Mouse (Mus musculus): ENCODE data around the gene Adat1. TPM values are rescaled to one million over a fixed set of nuclear protein-coding genes. Genes with fewer than 3 reads are reported as not detected.

Adat1 gene
- polyA plus RNA-seq, 1 experiment: 22.3 TPM

DNA sequence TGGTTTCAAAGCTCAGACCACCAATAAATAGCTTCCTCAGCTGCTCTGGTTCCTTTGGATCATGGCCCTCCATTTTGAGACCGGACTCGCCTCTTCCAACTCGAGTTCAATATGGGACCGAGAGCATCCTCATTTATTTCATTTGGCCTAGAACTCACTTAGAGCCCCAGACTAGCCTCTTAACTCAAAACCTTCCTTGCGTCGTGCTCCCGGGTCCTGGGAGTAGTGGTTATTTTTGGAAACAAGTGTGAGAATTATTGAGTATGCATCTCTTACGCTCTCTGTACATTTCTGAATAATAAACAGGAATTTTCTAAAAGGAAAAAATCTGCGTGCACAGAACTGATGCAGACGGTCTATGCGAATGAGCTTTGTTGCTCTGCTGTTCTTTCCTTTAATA is 22.8 kb upstream of the Adat1 start, which contains the start of gene Gm6793:
TSS of gene Gm6793 (minus strand) at position 101 of the 400 bp plus-strand sequence.
- Histone ChIP-seq H3K9me3 (replicated peaks; ENCODE audit: control insufficient read depth, insufficient read depth, low read length, poor library complexity, severe bottlenecking) (no peaks in the 10 kb centered on the region), H3K4me1 (ENCODE audit: control insufficient read depth, insufficient read depth, low read length) (no peaks in the 10 kb centered on the region), H3K4me3 (ENCODE audit: low read depth, low read length) (no peak within 1 kb of the TSS), H3K27me3 (ENCODE audit: control insufficient read depth, insufficient read depth, low read length, poor library complexity, severe bottlenecking) (no peaks in the 10 kb centered on the region), H3K36me3 (ENCODE audit: control insufficient read depth, insufficient read depth, low read length, poor library complexity, severe bottlenecking) (peaks cover 12% of the 10 kb centered on the region), H3K9ac (ENCODE audit: low read depth, poor library complexity, severe bottlenecking) (no peak within 1 kb of the TSS), H3K27ac (ENCODE audit: insufficient read depth, low read length) (no peak within 1 kb of the TSS)
- no peak for TF ChIP-seq EP300 (IDR thresholded peaks at IDR 0.05; ENCODE audit: insufficient read depth, low read depth, low read length)

DNA sequence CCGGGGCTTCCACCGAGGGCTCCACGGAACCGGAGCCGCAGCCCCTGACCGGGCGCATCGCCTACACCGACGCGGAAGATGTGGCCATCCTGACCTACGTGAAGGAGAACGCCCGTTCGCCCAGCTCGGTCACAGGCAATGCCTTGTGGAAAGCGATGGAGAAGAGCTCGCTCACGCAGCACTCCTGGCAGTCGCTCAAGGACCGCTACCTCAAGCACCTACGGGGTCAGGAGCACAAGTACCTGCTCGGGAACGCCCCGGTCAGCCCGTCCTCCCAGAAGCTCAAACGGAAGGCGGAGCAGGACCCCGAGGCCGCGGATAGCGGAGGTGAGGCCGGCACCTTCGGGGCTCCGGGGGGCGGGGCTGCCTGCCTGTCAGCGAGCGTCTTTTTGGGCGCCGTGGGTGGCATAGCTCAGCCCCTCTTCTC is 19.7 kb upstream of the Adat1 start:
- H3K4me3 ChIP-seq (ENCODE audit: low read depth, low read length): peak overlapping the region; percentile 96
- peaks cover 8% of the 10 kb centered on the region for H3K36me3 ChIP-seq (ENCODE audit: control insufficient read depth, insufficient read depth, low read length, poor library complexity, severe bottlenecking)
- H3K4me1 ChIP-seq (ENCODE audit: control insufficient read depth, insufficient read depth, low read length): no peaks in the 10 kb centered on the region
- no peak overlapping the region for H3K27ac ChIP-seq (ENCODE audit: insufficient read depth, low read length)
- H3K9me3 ChIP-seq (replicated peaks; ENCODE audit: control insufficient read depth, insufficient read depth, low read length, poor library complexity, severe bottlenecking): no peaks in the 10 kb centered on the region
- H3K9ac ChIP-seq (ENCODE audit: low read depth, poor library complexity, severe bottlenecking): peak overlapping the region; percentile 82
- TF ChIP-seq EP300 (IDR thresholded peaks at IDR 0.05; ENCODE audit: insufficient read depth, low read depth, low read length) (no peak), POLR2A (IDR thresholded peaks at IDR 0.05; ENCODE audit: insufficient read depth, low read length) (no peak), CTCF (IDR thresholded peaks at IDR 0.05; ENCODE audit: low read depth, low read length) (no peak)
- H3K27me3 ChIP-seq (ENCODE audit: control insufficient read depth, insufficient read depth, low read length, poor library complexity, severe bottlenecking): no peaks in the 10 kb centered on the region

DNA sequence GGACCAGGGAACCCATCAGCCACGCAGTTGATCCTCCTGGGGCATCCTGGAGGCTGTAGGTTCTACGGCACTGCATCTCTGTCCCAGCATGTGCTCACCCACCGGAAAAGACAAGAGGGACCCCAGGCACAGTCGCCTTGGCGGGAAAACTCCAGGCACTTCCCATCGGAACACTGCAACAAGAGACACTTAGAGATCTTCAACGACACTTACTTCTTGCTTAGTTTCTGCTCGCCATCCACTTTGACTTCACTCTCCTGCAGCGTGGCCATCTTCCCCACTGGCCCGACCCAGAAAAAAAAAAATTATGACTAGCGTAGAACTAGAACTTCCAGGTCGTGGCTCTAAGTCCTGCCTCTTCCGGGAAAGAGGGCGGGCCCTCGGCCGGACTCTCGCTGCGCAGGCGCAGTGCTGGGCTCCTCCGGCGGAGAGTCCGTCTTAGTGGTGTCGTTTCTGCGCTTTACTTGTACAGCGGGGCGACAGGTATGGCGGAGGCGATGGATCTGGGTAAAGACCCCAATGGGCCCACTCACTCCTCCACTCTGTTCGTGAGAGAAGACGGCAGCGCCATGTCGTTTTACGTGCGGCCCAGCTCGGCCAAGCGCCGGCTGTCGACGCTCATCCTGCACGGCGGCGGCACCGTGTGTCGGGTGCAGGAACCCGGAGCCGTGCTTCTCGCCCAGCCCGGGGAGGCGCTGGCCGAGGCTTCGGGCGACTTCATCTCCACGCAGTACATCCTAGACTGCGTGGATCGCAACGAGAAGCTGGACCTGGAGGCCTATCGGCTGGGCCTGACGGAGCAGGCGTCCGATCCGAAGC is 19.1 kb upstream of the Adat1 start, which contains the start of the genes Kars and Terf2ip:
TSS of gene Kars (minus strand) at position 327 of the 819 bp plus-strand sequence.
TSS of gene Terf2ip (plus strand) at position 402 of the 819 bp plus-strand sequence.
- no peaks in the 10 kb centered on the region for H3K27me3 ChIP-seq (ENCODE audit: control insufficient read depth, insufficient read depth, low read length, poor library complexity, severe bottlenecking)
- H3K27ac ChIP-seq (ENCODE audit: insufficient read depth, low read length): 0 out of 2 replicates have a peak within 1 kb of the TSS, but pooled peaks have one; percentile 19
- no peaks in the 10 kb centered on the region for H3K9me3 ChIP-seq (replicated peaks; ENCODE audit: control insufficient read depth, insufficient read depth, low read length, poor library complexity, severe bottlenecking)
- peak within 1 kb of the TSS; percentile 82 for H3K9ac ChIP-seq (ENCODE audit: low read depth, poor library complexity, severe bottlenecking)
- no peaks in the 10 kb centered on the region for H3K4me1 ChIP-seq (ENCODE audit: control insufficient read depth, insufficient read depth, low read length)
- peaks cover 14% of the 10 kb centered on the region for H3K36me3 ChIP-seq (ENCODE audit: control insufficient read depth, insufficient read depth, low read length, poor library complexity, severe bottlenecking)
- H3K4me3 ChIP-seq (ENCODE audit: low read depth, low read length): peak within 1 kb of the TSS; percentile 96
- TF ChIP-seq CTCF (IDR thresholded peaks at IDR 0.05; ENCODE audit: low read depth, low read length) (no peak), POLR2A (IDR thresholded peaks at IDR 0.05; ENCODE audit: insufficient read depth, low read length) (peak; percentile 86), EP300 (IDR thresholded peaks at IDR 0.05; ENCODE audit: insufficient read depth, low read depth, low read length) (no peak)

DNA sequence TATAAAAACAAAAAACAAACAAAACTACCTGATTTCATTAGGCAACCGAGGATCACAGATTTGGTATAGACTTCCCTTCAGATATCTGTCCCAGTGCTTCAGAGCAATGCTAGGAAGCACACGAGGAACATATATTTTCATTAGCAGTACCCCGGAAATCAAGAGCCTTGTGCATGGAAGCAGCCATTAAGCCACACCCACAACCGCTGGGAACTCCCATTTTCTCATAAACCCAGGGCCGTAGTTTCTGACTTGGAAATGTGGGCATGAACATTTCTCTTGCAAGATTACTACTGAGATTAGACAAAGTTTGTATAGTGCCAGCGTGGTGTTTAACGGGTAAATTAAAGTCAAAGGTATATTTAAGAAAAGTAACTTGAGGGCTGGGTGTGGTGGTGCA is 17.5 kb upstream of the Adat1 start:
- Histone ChIP-seq H3K27ac (ENCODE audit: insufficient read depth, low read length) (no peak overlapping the region), H3K36me3 (ENCODE audit: control insufficient read depth, insufficient read depth, low read length, poor library complexity, severe bottlenecking) (peaks cover 29% of the 10 kb centered on the region), H3K4me3 (ENCODE audit: low read depth, low read length) (peak overlapping the region; percentile 30), H3K27me3 (ENCODE audit: control insufficient read depth, insufficient read depth, low read length, poor library complexity, severe bottlenecking) (no peaks in the 10 kb centered on the region), H3K9me3 (replicated peaks; ENCODE audit: control insufficient read depth, insufficient read depth, low read length, poor library complexity, severe bottlenecking) (no peaks in the 10 kb centered on the region), H3K9ac (ENCODE audit: low read depth, poor library complexity, severe bottlenecking) (peak overlapping the region; percentile 82), H3K4me1 (ENCODE audit: control insufficient read depth, insufficient read depth, low read length) (no peaks in the 10 kb centered on the region)
- TF ChIP-seq EP300 (IDR thresholded peaks at IDR 0.05; ENCODE audit: insufficient read depth, low read depth, low read length) (no peak), POLR2A (IDR thresholded peaks at IDR 0.05; ENCODE audit: insufficient read depth, low read length) (no peak), CTCF (IDR thresholded peaks at IDR 0.05; ENCODE audit: low read depth, low read length) (no peak)

DNA sequence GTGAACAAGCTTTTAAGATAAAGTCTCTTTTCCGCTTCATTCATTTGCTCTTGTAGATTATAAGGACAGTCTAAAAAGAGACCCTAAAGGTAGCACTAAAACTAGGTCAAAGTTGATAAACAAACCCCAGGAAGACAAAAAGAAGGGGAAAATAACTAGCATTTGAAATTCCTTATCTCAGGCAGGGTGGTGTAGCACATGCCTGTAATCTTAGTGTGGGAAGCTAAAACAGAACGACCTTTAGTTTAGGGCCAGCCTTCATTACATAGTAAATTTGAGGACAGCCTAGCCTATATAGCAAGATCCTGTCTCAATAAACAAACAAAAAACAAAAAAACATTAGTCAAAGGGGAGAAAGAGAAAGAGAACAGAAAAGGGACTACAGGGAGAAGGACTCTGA is 15.6 kb upstream of the Adat1 start:
- Histone ChIP-seq H3K4me3 (ENCODE audit: low read depth, low read length) (no peak overlapping the region), H3K27ac (ENCODE audit: insufficient read depth, low read length) (no peak overlapping the region), H3K4me1 (ENCODE audit: control insufficient read depth, insufficient read depth, low read length) (no peaks in the 10 kb centered on the region), H3K36me3 (ENCODE audit: control insufficient read depth, insufficient read depth, low read length, poor library complexity, severe bottlenecking) (peaks cover 45% of the 10 kb centered on the region), H3K9ac (ENCODE audit: low read depth, poor library complexity, severe bottlenecking) (no peak overlapping the region), H3K9me3 (replicated peaks; ENCODE audit: control insufficient read depth, insufficient read depth, low read length, poor library complexity, severe bottlenecking) (no peaks in the 10 kb centered on the region), H3K27me3 (ENCODE audit: control insufficient read depth, insufficient read depth, low read length, poor library complexity, severe bottlenecking) (no peaks in the 10 kb centered on the region)
- TF ChIP-seq CTCF (IDR thresholded peaks at IDR 0.05; ENCODE audit: low read depth, low read length): no peak
- no peak for TF ChIP-seq EP300 (IDR thresholded peaks at IDR 0.05; ENCODE audit: insufficient read depth, low read depth, low read length)
- no peak for TF ChIP-seq POLR2A (IDR thresholded peaks at IDR 0.05; ENCODE audit: insufficient read depth, low read length)

DNA sequence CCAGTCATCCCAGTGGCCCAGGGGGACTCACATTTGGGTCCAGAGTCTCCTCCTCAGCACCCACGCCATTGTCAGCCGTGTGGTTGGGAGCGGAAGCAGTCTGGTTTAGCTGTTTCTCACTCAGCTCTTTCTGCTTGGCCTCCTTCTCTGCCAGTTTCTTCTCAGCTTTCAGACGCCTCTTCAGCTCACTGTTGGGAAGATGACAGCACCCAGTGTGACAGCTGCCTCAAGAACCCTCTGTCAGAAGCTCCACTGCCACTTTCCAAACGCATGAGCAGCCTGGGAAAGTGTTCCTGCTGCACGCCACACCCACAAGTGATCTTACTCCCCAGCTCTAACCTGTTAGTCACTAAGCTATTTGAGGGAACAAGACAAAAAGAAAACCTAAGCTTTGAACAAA is 13.5 kb upstream of the Adat1 start:
- no peak for TF ChIP-seq CTCF (IDR thresholded peaks at IDR 0.05; ENCODE audit: low read depth, low read length)
- TF ChIP-seq POLR2A (IDR thresholded peaks at IDR 0.05; ENCODE audit: insufficient read depth, low read length): no peak
- no peak for TF ChIP-seq EP300 (IDR thresholded peaks at IDR 0.05; ENCODE audit: insufficient read depth, low read depth, low read length)
- Histone ChIP-seq H3K9me3 (replicated peaks; ENCODE audit: control insufficient read depth, insufficient read depth, low read length, poor library complexity, severe bottlenecking) (no peaks in the 10 kb centered on the region), H3K4me3 (ENCODE audit: low read depth, low read length) (no peak overlapping the region), H3K27me3 (ENCODE audit: control insufficient read depth, insufficient read depth, low read length, poor library complexity, severe bottlenecking) (no peaks in the 10 kb centered on the region), H3K9ac (ENCODE audit: low read depth, poor library complexity, severe bottlenecking) (no peak overlapping the region), H3K4me1 (ENCODE audit: control insufficient read depth, insufficient read depth, low read length) (no peaks in the 10 kb centered on the region), H3K36me3 (ENCODE audit: control insufficient read depth, insufficient read depth, low read length, poor library complexity, severe bottlenecking) (peaks cover 65% of the 10 kb centered on the region), H3K27ac (ENCODE audit: insufficient read depth, low read length) (no peak overlapping the region)
